Mouse (Mus musculus) small intestine, adult 2 months (tissue): ENCODE data around the gene Ss18l1.

ENCODE experiments used
- CTCF ChIP-seq: fragments of 200-500 bp; IDR thresholded peaks from 2 replicates; pipeline ENCODE4 v1.5.1; 2012; ENCODE audit warnings: low read depth, mild to moderate bottlenecking, control low read depth, inconsistent platforms, low read length, moderate library complexity, mixed read lengths; ENCODE audit not compliant: insufficient replicate concordance, insufficient read length; ENCODE audit errors: extremely low read depth
- POLR2A ChIP-seq: fragments of 200-500 bp; IDR thresholded peaks from 2 replicates; pipeline ENCODE4 v1.6.1; 2012; ENCODE audit warnings: low read depth, mild to moderate bottlenecking, control low read depth, inconsistent platforms, low read length, moderate library complexity

GRCm38 (mm10) chr2:180022751-180023150 lies 19.6 kb upstream of the Ss18l1 start:
- TF ChIP-seq CTCF: no peak
- no peak for TF ChIP-seq POLR2A
